Mouse (Mus musculus): ENCODE results near the gene 2310079G19Rik. TPM values are rescaled to one million over a fixed set of nuclear protein-coding genes. Genes with fewer than 3 reads are reported as not detected.

Gene 2310079G19Rik
- polyA plus RNA-seq, 1 experiment from 2014 or later: not detected

Other genes with a start within 250 kb of the 2310079G19Rik start
- gene Cldn17, start 120.7 kb downstream of the 2310079G19Rik start, polyA plus RNA-seq (2014; fragmentation: Nextera tagmentation; extraction: Ambion mirVana): not detected in 2 replicates
- 1.3 and 1.4 TPM in 2 replicates for gene Cldn8, start 64.5 kb downstream of the 2310079G19Rik start, polyA plus RNA-seq (2014; fragmentation: Nextera tagmentation; extraction: Ambion mirVana)
- gene Krtap24-1, start 15.4 kb downstream of the 2310079G19Rik start, polyA plus RNA-seq (2014; fragmentation: Nextera tagmentation; extraction: Ambion mirVana): not detected in 2 replicates
- not detected in 2 replicates for gene Krtap26-1, start 20.1 kb upstream of the 2310079G19Rik start, polyA plus RNA-seq (2014; fragmentation: Nextera tagmentation; extraction: Ambion mirVana)
- gene Krtap27-1, start 44.0 kb upstream of the 2310079G19Rik start, polyA plus RNA-seq (2014; fragmentation: Nextera tagmentation; extraction: Ambion mirVana): not detected in 2 replicates
- not detected in 2 replicates for gene 2310061N02Rik, start 80.3 kb upstream of the 2310079G19Rik start, polyA plus RNA-seq (2014; fragmentation: Nextera tagmentation; extraction: Ambion mirVana)
- not detected in 2 replicates for gene Krtap13-1, start 101.2 kb upstream of the 2310079G19Rik start, polyA plus RNA-seq (2014; fragmentation: Nextera tagmentation; extraction: Ambion mirVana)
- gene Krtap13, start 124.0 kb upstream of the 2310079G19Rik start, polyA plus RNA-seq (2014; fragmentation: Nextera tagmentation; extraction: Ambion mirVana): not detected in 2 replicates
- gene 2310034C09Rik, start 131.2 kb upstream of the 2310079G19Rik start, polyA plus RNA-seq (2014; fragmentation: Nextera tagmentation; extraction: Ambion mirVana): not detected in 2 replicates
- gene 2310057N15Rik, start 146.5 kb upstream of the 2310079G19Rik start, polyA plus RNA-seq (2014; fragmentation: Nextera tagmentation; extraction: Ambion mirVana): not detected in 2 replicates
- not detected in 2 replicates for gene Gm5965, start 150.2 kb upstream of the 2310079G19Rik start, polyA plus RNA-seq (2014; fragmentation: Nextera tagmentation; extraction: Ambion mirVana)
- not detected in 2 replicates for gene Gm20741, start 184.6 kb upstream of the 2310079G19Rik start, polyA plus RNA-seq (2014; fragmentation: Nextera tagmentation; extraction: Ambion mirVana)
- gene Krtap15, start 192.5 kb upstream of the 2310079G19Rik start, polyA plus RNA-seq (2014; fragmentation: Nextera tagmentation; extraction: Ambion mirVana): not detected in 2 replicates
- not detected in 2 replicates for gene Krtap14, start 198.5 kb upstream of the 2310079G19Rik start, polyA plus RNA-seq (2014; fragmentation: Nextera tagmentation; extraction: Ambion mirVana)
- gene Krtap19-1, start 241.7 kb upstream of the 2310079G19Rik start, polyA plus RNA-seq (2014; fragmentation: Nextera tagmentation; extraction: Ambion mirVana): not detected in 2 replicates
- not detected in 2 replicates for gene Krtap19-2, start 246.6 kb upstream of the 2310079G19Rik start, polyA plus RNA-seq (2014; fragmentation: Nextera tagmentation; extraction: Ambion mirVana)